8 mouse cellular contexts compared by ENCODE assay signal in genomic region chr16:30549516-30549915, GRCm38 (mm10). TPM values are rescaled to one million over a fixed set of nuclear protein-coding genes. Genes with fewer than 3 reads are reported as not detected.
A peak's percentile ranks its signal among the peaks of the same experiment; 100 is the strongest.
DNase-seq lines count a peak whose midpoint lies in the region; ATAC-seq and TF ChIP-seq lines count a peak whose summit lies in the region.

No protein-coding gene starts in this region.

- no peak overlapping the region for H3K9ac ChIP-seq in kidney, embryonic 14.5 days (ENCODE audit: low read depth, low read length)
- no peak overlapping the region for H3K9ac ChIP-seq in embryonic facial prominence, embryonic 12.5 days
- H3K9ac ChIP-seq in hindbrain, postnatal 0 days (replicated peaks; ENCODE audit: low read length) = peak overlapping the region; percentile 90
- peak overlapping the region; percentile 89 for H3K9ac ChIP-seq in midbrain, embryonic 15.5 days

- H3K27me3 ChIP-seq in kidney, embryonic 14.5 days (ENCODE audit: control insufficient read depth, insufficient read depth, low read length) = no peaks in the 10 kb centered on the region
- H3K27me3 ChIP-seq in embryonic facial prominence, embryonic 12.5 days = no peaks in the 10 kb centered on the region
- no peaks in the 10 kb centered on the region for H3K27me3 ChIP-seq in hindbrain, postnatal 0 days (ENCODE audit: insufficient read depth, low read length)
- no peaks in the 10 kb centered on the region for H3K27me3 ChIP-seq in midbrain, embryonic 15.5 days (replicated peaks)

- peaks cover 7% of the 10 kb centered on the region; the same call in 1 of the 2 replicates for H3K36me3 ChIP-seq in kidney, embryonic 14.5 days (ENCODE audit: control insufficient read depth, insufficient read depth, low read length)
- H3K36me3 ChIP-seq in embryonic facial prominence, embryonic 12.5 days = peaks cover 23% of the 10 kb centered on the region
- H3K36me3 ChIP-seq in hindbrain, postnatal 0 days (ENCODE audit: insufficient read depth, low read length) = peaks cover 13% of the 10 kb centered on the region; the same call in 1 of the 2 replicates
- H3K36me3 ChIP-seq in midbrain, embryonic 15.5 days (replicated peaks) = peaks cover 9% of the 10 kb centered on the region

- peak overlapping the region; percentile 85 for H3K4me2 ChIP-seq in kidney, embryonic 14.5 days (replicated peaks; ENCODE audit: low read depth, low read length)
- H3K4me2 ChIP-seq in embryonic facial prominence, embryonic 12.5 days (replicated peaks) = peak overlapping the region; percentile 69
- H3K4me2 ChIP-seq in hindbrain, postnatal 0 days (ENCODE audit: low read depth, low read length) = peak overlapping the region; percentile 80
- H3K4me2 ChIP-seq in midbrain, embryonic 15.5 days = peak overlapping the region; percentile 70

- no peak overlapping the region for H3K27ac ChIP-seq in kidney, embryonic 14.5 days (ENCODE audit: low read depth, low read length)
- no peak overlapping the region for H3K27ac ChIP-seq in embryonic facial prominence, embryonic 12.5 days
- peak overlapping the region; percentile 83 for H3K27ac ChIP-seq in hindbrain, postnatal 0 days
- peak overlapping the region; percentile 86 for H3K27ac ChIP-seq in midbrain, embryonic 15.5 days

- no peak for TF ChIP-seq CTCF in hindbrain, postnatal 0 days (IDR thresholded peaks at IDR 0.05; ENCODE audit: low read depth)

- 83% methylated on average over 7 of the region's 7 CpGs for WGBS in kidney, embryonic 14.5 days
- 82% methylated on average over 7 of the region's 7 CpGs for WGBS in embryonic facial prominence, embryonic 12.5 days
- WGBS in hindbrain, postnatal 0 days = 74% methylated on average over 7 of the region's 7 CpGs
- 75% methylated on average over 7 of the region's 7 CpGs for WGBS in midbrain, embryonic 15.5 days

- peak overlapping the region; percentile 79 for H3K4me3 ChIP-seq in kidney, embryonic 14.5 days (ENCODE audit: low read length)
- H3K4me3 ChIP-seq in embryonic facial prominence, embryonic 12.5 days = peak overlapping the region; percentile 72
- H3K4me3 ChIP-seq in hindbrain, postnatal 0 days (ENCODE audit: low read length) = peak overlapping the region; percentile 73
- peak overlapping the region; percentile 67 for H3K4me3 ChIP-seq in midbrain, embryonic 15.5 days

- peaks cover 11% of the 10 kb centered on the region; the same call in 1 of the 2 replicates for H3K4me1 ChIP-seq in kidney, embryonic 14.5 days (ENCODE audit: control insufficient read depth, insufficient read depth, low read length)
- peaks cover 11% of the 10 kb centered on the region; the same call in 1 of the 2 replicates for H3K4me1 ChIP-seq in embryonic facial prominence, embryonic 12.5 days
- no peaks in the 10 kb centered on the region for H3K4me1 ChIP-seq in hindbrain, postnatal 0 days (ENCODE audit: insufficient read depth, low read length)
- peaks cover 22% of the 10 kb centered on the region for H3K4me1 ChIP-seq in midbrain, embryonic 15.5 days

- no peak for ATAC-seq in kidney, embryonic 14.5 days (ENCODE audit: low FRiP score, low TSS enrichment)
- ATAC-seq in embryonic facial prominence, embryonic 12.5 days (ENCODE audit: insufficient number of reproducible peaks, insufficient read depth, low FRiP score, low TSS enrichment) = no peak
- no peak for ATAC-seq in hindbrain, postnatal 0 days
- no peak; the same call in 1 of the 2 replicates for ATAC-seq in midbrain, embryonic 15.5 days (replicated peaks)

- peaks cover 4% of the 10 kb centered on the region; the same call in 1 of the 2 replicates for H3K9me3 ChIP-seq in kidney, embryonic 14.5 days (ENCODE audit: control insufficient read depth, low read length)
- H3K9me3 ChIP-seq in embryonic facial prominence, embryonic 12.5 days = 0 out of 2 replicates have a peak, but pooled peaks cover 7% of the 10 kb centered on the region
- no peaks in the 10 kb centered on the region; the same call in 1 of the 2 replicates for H3K9me3 ChIP-seq in hindbrain, postnatal 0 days (ENCODE audit: low read length)
- no peaks in the 10 kb centered on the region for H3K9me3 ChIP-seq in midbrain, embryonic 15.5 days

- no peak for DNase-seq in kidney, adult 8-10 months
- no peak for DNase-seq in hindbrain, postnatal 0 days (ENCODE audit: low spot score)
- no peak for DNase-seq in gastrocnemius, postnatal 10 days
- no peak for DNase-seq in urinary bladder, adult 2 months (ENCODE audit: low spot score)
- DNase-seq in embryo, embryonic 10 days (ENCODE audit: low spot score) = no peak

RNA-seq across cellular contexts. Expression of gene Tmem44, which starts 1.1 kb away (rescaled TPM):
- 14.1 and 15.1 TPM in 2 replicates for polyA plus RNA-seq in kidney, embryonic 14.5 days (2014; fragmentation: Nextera tagmentation; extraction: Ambion mirVana)
- 39.5 and 41.4 TPM in 2 replicates for polyA plus RNA-seq in embryonic facial prominence, embryonic 12.5 days (2016; fragmentation: Nextera tagmentation; extraction: Ambion mirVana)
- 83.9 and 92.9 TPM in 2 replicates for total RNA-seq in hindbrain, postnatal 0 days (2014; rRNA removed)
- polyA plus RNA-seq in hindbrain, postnatal 0 days (2015; fragmentation: Nextera tagmentation; extraction: Ambion mirVana) = 41.8 and 44.6 TPM in 2 replicates
- polyA plus RNA-seq in midbrain, embryonic 15.5 days (2015; fragmentation: Nextera tagmentation; extraction: Ambion mirVana) = 88.4 and 96.0 TPM in 2 replicates
- total RNA-seq in gastrocnemius, postnatal 10 days (2021) = 1 to 10 TPM; 5.3 to 8.7 TPM
- polyA plus RNA-seq in urinary bladder, adult 2 months (2012; rRNA removed) = 6.2 and 6.3 TPM in 2 replicates

RNA-seq across cellular contexts. Expression of gene Lsg1, which starts 37.9 kb away (rescaled TPM):
- 56.8 and 74.8 TPM in 2 replicates for polyA plus RNA-seq in kidney, embryonic 14.5 days (2014; fragmentation: Nextera tagmentation; extraction: Ambion mirVana)
- polyA plus RNA-seq in embryonic facial prominence, embryonic 12.5 days (2016; fragmentation: Nextera tagmentation; extraction: Ambion mirVana) = 73.8 and 80.2 TPM in 2 replicates
- total RNA-seq in hindbrain, postnatal 0 days (2014; rRNA removed) = 9.9 and 16.7 TPM in 2 replicates
- polyA plus RNA-seq in hindbrain, postnatal 0 days (2015; fragmentation: Nextera tagmentation; extraction: Ambion mirVana) = 42.1 and 45.4 TPM in 2 replicates
- 46.0 and 47.6 TPM in 2 replicates for polyA plus RNA-seq in midbrain, embryonic 15.5 days (2015; fragmentation: Nextera tagmentation; extraction: Ambion mirVana)
- 10 to 100 TPM; 20.6 to 21.8 TPM for total RNA-seq in gastrocnemius, postnatal 10 days (2021)
- polyA plus RNA-seq in urinary bladder, adult 2 months (2012; rRNA removed) = 22.0 and 22.5 TPM in 2 replicates

RNA-seq across cellular contexts. Expression of gene Fam43a, which starts 50.0 kb away (rescaled TPM):
- polyA plus RNA-seq in kidney, embryonic 14.5 days (2014; fragmentation: Nextera tagmentation; extraction: Ambion mirVana) = 7.2 and 9.2 TPM in 2 replicates
- 20.2 and 23.4 TPM in 2 replicates for polyA plus RNA-seq in embryonic facial prominence, embryonic 12.5 days (2016; fragmentation: Nextera tagmentation; extraction: Ambion mirVana)
- 28.8 and 33.1 TPM in 2 replicates for total RNA-seq in hindbrain, postnatal 0 days (2014; rRNA removed)
- polyA plus RNA-seq in hindbrain, postnatal 0 days (2015; fragmentation: Nextera tagmentation; extraction: Ambion mirVana) = 14.4 and 14.8 TPM in 2 replicates
- 15.9 and 17.4 TPM in 2 replicates for polyA plus RNA-seq in midbrain, embryonic 15.5 days (2015; fragmentation: Nextera tagmentation; extraction: Ambion mirVana)
- total RNA-seq in gastrocnemius, postnatal 10 days (2021) = 10 to 100 TPM; 20.5 to 25.0 TPM
- polyA plus RNA-seq in urinary bladder, adult 2 months (2012; rRNA removed) = 9.3 and 9.7 TPM in 2 replicates

Comparison
In these comparisons a context has a peak if more than half of its experiments do, and no peak if none do; other contexts are left out.
1. H3K27ac ChIP-seq: peak in hindbrain, postnatal 0 days (single experiment) and midbrain, embryonic 15.5 days (single experiment); none in kidney, embryonic 14.5 days (single experiment) and embryonic facial prominence, embryonic 12.5 days (single experiment).
2. H3K9ac ChIP-seq: peak in hindbrain, postnatal 0 days (single experiment) and midbrain, embryonic 15.5 days (single experiment); none in kidney, embryonic 14.5 days (single experiment) and embryonic facial prominence, embryonic 12.5 days (single experiment).
3. Peak in every context shown above with its lines, with median percentiles within 50 percentile points of each other: H3K4me2 ChIP-seq and H3K4me3 ChIP-seq.